Mouse (Mus musculus): Measurements from ENCODE around the gene Phactr2. TPM values are rescaled to one million over a fixed set of nuclear protein-coding genes. Genes with fewer than 3 reads are reported as not detected.

The Phactr2 gene
- total RNA-seq, 2 experiments from 2014 or later = 4.8 to 10.1 TPM

DNA sequence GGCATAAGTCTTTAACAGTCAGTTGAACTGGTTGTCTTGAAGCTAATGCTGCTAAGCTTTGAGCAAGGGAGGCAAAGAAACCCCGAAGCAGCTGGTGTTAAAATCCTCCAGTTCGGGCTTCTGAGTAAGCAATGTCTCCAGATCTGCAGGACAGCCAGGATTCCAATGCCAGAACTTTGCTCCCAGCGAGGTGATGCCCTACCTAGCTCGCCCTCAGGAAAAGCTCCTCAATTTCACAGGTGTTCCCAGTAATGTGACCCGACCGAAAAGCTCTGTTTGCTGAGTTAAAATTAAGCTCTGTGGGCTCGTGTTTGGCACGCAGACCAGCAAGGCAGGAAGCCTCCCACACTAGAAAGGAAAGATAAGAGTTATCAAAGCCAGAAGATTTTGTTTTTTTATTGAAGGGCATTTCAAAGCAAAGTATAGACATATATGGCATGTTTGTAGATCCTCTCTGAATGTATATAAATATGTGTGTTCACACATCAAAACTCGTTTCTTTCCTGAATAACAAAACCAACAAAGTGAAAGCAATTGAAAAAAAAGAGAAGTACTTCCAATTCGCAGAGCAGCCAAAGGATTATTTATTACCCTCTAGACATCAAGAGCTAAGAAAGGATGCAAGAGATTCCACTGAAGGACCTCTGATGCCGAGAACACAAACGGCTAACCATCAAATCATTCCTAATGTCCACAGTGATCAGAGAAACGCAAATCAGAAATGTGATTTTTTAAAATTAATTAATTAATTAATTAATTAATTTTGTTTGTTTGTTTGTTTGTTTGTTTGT lies 20.8 kb downstream of the Phactr2 start:
- ATAC-seq (replicated peaks; ENCODE audit: low FRiP score, low TSS enrichment, poor library complexity, severe bottlenecking) = 0 out of 2 replicates have a peak, but pooled peaks have one; percentile 30

DNA sequence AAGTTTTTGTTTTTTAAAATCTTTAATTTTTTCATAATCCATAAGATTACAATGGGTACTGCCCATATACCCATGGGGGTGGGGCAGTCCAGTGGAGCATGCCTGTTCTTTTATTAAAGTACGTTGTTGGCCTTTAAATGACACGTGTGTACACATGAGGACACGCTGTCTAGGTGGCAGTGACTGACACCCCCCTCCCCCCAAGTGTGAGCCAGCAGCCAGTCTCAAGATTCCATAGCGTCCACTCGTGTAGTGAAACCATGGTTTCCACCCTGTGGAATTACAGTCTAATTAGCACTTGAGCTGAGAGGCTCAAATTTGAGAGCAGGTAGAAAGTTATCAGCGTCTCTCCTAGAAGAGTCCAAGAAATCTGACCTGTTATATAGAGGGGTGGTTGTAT lies 22.6 kb downstream of the Phactr2 start:
- ATAC-seq (replicated peaks; ENCODE audit: low FRiP score, low TSS enrichment, poor library complexity, severe bottlenecking) = no peak

DNA sequence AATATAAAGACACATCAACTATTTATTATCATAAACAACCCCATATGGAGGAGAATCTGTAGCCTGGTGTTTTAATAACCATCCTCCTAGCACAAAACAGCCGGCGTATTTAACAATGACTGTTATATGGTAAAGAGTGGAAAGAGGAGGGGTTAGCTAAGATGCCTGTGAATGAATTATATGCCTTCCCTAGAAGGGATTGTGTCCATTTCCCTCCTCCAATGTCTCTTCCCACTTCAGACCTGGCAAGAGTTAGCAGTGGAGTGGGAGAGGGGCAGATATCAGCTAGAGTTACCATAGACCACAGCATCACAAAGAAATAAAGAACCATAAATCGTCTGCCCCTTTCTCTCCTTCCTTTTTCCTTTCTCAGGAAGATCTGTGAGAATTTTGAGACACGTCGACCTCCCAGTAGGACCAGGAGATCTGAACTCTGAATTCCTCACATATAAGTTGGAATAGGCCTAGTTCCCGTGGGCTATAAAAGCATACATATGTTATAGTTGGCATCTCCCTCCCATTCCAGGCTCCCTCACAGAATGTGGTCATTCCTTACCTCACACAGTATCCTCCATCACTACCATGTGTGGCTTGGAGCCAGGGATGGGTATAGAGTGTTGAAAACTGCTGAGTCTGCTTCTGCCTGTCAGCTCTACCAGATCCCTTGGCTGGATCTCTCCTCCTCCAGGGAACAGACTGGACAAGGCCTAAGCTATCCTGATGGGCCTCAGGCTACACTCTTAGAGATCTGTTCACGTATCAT lies 25.7 kb downstream of the Phactr2 start:
- no peak for ATAC-seq (replicated peaks; ENCODE audit: low FRiP score, low TSS enrichment, poor library complexity, severe bottlenecking)

DNA sequence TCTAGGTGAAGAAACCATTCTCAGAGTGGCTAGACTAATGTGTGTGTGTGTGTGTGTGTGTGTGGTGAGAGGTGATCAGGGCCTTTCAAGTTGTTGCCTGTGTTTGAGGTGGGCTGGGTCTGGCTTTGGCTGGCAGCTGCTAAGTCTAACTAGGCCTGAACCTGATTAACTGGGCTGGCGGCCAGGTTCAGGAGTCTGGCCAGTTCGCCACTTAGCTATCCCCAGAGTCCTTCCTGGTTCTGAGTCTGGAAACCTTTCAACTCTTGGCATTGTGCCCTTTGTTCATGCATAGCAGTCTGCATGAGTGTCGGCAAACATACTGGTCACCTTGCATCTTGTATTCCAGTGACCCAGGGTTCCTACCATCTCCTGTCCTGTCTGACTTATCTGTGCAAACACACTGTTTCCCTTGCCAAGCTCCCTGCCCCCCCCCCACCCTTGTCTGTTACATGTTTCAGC lies 27.4 kb downstream of the Phactr2 start:
- peak; percentile 84 for ATAC-seq (replicated peaks; ENCODE audit: low FRiP score, low TSS enrichment, poor library complexity, severe bottlenecking)

DNA sequence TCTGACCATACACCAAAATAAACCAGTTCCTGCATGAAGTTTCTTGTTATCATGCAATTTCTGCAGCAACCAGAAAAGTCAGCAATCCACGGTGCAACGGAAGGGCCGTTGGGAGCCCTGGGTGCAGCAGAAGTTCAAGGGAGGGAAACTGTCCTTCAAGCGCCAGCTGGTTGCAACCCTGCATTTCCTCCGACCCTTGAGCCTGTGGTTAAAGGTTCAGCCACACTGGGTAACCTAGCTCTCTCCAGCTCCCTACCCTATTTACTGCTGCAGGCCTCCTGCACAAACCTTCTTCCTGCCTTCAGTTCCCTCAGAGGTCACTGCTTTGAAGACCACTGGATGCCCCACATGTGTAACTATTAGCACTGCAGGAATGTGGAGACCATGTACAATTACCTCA lies 30.0 kb downstream of the Phactr2 start:
- ATAC-seq (replicated peaks; ENCODE audit: low FRiP score, low TSS enrichment, poor library complexity, severe bottlenecking) = no peak

DNA sequence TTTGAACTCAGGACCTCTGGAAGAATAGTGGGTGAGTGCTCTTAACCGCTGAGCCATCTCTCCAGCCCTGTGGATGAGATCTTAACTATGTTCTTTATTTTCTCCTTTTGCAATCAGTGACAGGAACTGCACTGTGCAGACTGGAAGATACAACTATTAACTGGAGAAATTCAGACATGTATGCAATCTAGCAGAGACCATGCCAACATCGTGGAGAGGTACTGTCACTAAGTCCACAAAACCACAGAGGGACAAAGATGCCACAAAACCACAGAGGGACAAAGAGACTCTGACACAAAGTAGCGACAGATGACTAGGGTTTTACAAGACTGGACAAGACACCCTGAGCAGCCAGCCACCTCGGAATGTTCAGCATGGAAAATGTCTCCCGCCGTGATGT lies 30.6 kb downstream of the Phactr2 start:
- ATAC-seq (replicated peaks; ENCODE audit: low FRiP score, low TSS enrichment, poor library complexity, severe bottlenecking) = no peak

DNA sequence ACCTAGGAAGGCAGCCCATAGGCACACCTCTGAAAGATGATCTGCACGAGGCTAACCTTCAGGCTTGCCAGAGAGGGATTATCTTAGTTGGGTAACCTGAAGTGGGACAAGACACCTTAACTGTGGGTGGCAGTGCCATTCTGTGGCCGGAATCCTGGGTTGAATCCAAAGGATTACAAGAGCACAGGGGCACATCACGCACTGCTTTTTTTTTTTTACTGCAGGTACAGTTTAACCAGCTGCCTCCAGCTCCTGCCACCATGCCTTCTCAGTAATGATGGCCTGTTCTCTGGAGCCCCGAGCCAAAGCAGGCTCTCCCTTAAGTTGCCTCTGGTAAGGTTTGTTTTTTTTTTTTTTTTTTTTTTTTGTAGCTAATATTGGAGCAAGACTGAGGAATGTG lies 33.9 kb downstream of the Phactr2 start:
- ATAC-seq (replicated peaks; ENCODE audit: low FRiP score, low TSS enrichment, poor library complexity, severe bottlenecking) = no peak

DNA sequence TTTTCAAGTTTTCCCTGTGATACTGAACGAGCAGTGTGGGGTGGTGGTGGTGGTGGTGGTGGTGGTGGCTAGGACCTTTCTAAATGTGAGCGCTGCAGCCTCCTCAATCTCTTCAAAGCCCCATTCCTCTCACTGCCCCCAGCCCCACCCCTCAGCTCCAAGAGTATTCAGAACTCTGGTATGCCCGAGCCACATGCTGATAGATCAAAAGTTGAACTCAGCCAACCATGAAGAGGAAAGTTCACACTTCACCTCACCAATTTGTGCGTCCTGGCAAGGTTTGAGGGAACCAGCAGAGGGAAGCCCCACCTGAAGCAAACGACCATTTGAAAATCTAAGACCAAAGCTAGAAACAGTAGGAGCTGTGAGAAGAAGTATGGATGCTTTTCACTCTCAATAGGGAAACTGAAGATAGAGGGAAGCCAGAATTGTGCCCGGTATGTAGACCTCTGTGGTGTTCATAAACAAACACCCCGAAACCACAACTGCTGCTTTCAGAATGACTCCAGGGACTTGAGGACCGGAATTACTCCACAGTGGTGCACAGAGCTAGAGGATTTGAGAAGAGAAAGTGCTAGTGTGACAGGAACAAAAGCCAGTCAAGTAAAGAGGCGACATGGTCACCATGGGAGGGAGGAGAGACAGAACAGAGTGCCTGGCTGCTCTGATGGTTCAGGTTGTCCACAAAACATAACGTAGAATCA lies 35.9 kb downstream of the Phactr2 start:
- no peak for ATAC-seq (replicated peaks; ENCODE audit: low FRiP score, low TSS enrichment, poor library complexity, severe bottlenecking)

DNA sequence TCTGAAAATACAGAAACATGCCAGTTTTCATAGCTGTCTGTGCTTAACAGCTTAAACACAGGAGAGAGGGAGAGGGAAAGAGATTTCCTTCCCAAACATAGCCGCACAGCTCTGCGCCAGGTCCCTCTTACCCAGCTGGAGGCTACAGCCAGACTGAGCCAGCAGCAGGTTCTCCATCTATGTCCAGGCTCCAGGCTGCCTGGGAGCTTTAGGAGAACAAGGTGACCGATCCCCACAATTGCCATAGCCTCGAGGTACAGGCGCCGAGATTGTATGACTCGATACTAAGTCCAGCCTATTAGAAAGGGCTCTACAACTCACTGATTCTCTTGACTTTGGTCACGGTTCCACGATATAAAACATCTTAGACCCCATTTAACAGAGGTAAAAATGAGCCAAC lies 37.2 kb downstream of the Phactr2 start:
- no peak for ATAC-seq (replicated peaks; ENCODE audit: low FRiP score, low TSS enrichment, poor library complexity, severe bottlenecking)

DNA sequence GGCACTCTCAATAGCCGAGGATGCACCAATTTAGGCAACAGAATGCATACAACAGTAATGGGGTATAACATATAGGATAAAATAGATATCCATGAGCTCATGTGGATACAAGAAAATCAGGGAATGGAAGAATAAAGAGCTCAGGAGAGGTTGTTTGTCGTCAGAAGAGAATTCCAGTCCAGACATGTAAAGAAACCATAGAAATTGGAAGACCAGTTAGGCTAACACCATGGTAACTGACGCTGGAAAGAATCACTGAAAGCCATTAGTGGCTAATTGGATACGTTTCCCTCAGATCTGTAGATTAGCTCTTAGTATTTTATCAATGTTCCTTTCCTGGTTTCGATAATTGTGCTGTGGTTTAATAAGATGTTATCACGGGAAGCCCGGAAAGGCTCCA lies 41.2 kb downstream of the Phactr2 start:
- ATAC-seq (replicated peaks; ENCODE audit: low FRiP score, low TSS enrichment, poor library complexity, severe bottlenecking) = no peak

DNA sequence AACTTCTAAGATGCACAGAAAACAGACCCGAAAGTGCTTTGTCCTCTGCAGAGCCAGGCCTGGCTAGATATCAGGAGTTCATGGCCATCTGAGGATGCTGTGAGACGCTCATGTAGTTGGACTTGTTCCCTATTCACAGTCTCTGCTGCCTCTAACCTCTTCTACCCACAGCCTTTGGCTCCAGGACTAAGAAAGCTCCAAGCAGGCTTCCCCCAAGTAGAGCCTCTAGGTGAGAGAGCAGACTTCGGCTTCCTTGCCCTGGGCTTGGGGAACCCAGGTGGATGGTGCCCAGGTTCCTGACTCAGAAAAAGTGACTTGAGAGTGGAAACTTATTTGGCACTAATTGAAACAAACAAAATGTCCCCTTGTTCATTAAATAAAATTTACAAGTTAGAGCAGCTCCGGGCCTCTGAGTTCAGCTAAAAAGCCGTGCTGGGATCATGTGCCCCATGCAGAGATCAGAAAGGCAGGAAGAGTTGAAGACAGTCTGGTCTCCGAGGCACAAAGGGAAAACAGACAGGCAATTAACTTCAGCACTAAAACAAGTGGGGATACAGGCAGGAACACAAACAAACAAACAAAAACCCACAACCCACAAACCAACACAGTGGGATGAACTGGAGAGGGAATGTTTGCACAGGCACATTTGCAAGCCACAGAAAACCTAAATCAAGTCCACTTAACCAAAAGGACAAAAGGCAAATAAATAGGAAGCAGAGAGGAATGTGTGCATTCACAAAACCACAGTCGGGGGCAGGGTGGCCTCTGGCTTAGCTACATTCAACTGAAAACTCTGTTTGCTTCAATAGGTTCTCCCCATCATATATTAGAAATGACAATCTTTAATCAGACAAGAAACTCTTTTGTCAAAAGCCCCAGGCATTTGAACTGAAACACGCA lies 42.3 kb downstream of the Phactr2 start:
- no peak for ATAC-seq (replicated peaks; ENCODE audit: low FRiP score, low TSS enrichment, poor library complexity, severe bottlenecking)

DNA sequence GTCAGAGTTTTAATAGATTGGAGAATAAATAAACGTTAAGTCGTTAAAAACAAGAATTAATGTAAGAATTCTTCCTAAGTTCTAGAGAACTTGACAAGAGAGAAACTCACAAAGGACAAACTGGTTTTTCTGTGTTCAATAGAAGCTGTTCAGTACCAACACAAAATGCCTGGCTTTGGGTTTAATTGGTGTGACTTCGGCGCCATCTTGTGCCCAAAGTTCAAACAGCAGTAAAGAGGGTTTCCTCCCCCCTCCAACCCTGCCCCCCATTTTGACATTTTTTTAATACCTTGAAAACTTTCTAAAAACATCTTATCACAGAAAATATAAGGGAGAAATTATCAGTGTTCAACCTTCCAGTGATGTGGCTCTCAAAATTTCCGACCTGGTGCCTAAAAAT lies 44.4 kb downstream of the Phactr2 start:
- peak; percentile 73 for ATAC-seq (replicated peaks; ENCODE audit: low FRiP score, low TSS enrichment, poor library complexity, severe bottlenecking)

DNA sequence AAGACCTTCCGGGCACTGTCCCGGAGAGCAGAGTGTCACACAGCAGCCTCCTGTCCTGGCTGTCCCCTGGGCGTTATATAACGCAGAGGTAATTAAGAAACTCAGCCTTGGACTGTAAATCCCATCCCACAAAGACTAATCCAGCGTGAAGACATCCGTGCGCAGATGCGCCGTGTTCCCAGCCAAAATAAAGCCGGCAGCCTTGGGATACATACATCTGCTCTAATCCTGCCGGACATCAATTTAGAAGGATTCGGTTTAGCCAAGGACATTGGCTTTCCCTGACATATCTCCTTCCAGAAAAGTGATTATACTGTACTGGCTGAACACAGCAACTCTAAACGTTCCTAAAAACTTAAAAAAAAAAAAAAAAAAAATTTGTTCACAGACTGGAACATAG lies 45.0 kb downstream of the Phactr2 start:
- no peak for ATAC-seq (replicated peaks; ENCODE audit: low FRiP score, low TSS enrichment, poor library complexity, severe bottlenecking)

DNA sequence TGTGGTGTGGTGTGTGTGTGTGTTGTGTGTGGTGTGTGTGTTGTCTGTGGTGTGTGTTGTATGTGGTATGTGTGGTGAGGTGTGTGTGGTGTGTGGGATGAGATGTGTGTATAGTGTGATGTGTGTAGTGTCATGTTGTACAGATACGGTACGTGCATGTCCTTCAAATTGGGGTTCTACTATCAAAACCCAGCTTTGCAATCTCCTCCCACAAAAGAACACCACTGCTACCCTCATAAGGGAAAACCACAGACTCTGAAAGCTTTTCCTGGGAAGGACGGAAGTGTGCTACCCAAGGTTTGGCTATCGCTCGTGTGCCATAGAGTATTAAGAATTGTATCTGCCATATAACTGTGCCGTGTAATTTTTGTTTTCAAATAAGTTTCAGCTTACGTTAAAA lies 45.7 kb downstream of the Phactr2 start:
- ATAC-seq (replicated peaks; ENCODE audit: low FRiP score, low TSS enrichment, poor library complexity, severe bottlenecking) = 0 out of 2 replicates have a peak, but pooled peaks have one; percentile 28

DNA sequence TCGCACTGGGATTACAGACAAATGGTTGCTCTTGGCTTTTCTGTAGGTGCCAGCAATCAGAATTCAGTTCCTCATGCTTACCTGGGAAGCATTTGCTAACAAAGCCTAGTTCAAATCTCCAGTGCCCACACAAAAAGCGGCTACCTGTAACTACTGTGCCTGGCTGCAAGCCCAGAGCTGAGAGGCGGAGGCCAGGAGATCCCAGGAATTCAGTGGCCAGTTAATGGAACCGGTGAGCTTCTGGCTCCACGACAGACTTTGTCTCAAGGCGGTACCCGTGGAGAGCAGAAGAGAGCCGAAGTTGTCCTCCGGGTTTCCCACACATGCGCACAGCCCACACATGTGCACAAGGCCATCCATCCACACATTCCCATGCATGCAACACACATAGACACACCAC lies 46.6 kb downstream of the Phactr2 start:
- no peak for ATAC-seq (replicated peaks; ENCODE audit: low FRiP score, low TSS enrichment, poor library complexity, severe bottlenecking)

DNA sequence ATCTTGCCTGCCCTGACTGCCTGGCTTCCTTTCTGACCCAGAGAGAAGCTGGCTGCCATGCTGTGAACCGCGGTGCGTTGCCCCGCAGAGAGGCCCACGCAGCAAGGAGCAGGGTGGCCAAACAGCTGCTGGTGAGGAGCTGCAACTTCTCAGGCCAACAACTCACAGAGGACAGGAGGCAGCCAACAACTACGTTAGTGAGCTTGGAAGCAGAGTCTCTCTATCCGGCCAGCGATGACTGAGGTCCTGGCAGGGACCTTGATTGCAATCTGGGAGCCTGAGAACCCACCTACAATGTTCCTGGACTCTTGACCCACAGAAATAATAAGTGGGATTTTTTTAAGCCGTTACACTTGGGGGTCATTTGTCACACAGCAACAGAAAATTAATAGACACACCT lies 49.0 kb downstream of the Phactr2 start:
- no peak for ATAC-seq (replicated peaks; ENCODE audit: low FRiP score, low TSS enrichment, poor library complexity, severe bottlenecking)

DNA sequence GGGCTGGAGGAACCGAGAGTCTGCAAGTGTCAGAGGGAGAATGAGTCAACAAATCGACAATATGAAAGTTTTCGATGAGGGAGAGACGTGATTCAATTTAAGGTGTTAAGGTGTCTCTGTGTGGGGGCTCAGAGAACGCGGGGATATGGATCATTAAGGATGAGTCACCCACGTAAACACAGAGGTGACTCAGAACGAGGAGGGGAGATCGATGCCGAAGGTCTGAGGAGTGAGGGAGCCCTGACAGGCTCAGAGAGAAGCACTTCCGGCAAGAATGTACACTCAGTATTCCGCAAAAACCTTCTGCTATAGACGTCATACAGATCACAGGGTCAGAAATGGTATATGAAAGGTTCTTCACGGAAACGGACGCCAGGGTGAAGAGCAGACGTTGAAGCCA lies 49.7 kb downstream of the Phactr2 start:
- no peak for ATAC-seq (replicated peaks; ENCODE audit: low FRiP score, low TSS enrichment, poor library complexity, severe bottlenecking)

DNA sequence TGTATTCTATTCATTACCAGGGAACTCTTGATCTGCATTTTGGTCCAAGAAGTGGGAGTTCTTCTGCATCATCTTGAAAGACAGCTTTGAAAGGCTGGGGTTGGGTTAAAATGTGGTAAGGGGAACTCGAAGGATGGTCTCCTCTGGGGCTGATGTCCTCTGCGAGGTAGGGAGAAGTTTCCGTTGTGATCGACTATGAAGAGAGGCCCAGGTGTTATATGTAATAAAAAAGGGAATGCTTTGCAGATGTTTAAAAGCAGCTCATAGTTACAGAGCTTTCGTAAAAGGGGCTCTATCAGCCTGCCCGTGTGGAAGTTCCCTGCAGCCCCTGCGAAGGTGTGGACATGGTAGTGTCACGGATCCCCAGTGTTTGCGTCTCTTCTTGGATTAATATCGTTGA lies 50.2 kb downstream of the Phactr2 start:
- no peak for ATAC-seq (replicated peaks; ENCODE audit: low FRiP score, low TSS enrichment, poor library complexity, severe bottlenecking)

DNA sequence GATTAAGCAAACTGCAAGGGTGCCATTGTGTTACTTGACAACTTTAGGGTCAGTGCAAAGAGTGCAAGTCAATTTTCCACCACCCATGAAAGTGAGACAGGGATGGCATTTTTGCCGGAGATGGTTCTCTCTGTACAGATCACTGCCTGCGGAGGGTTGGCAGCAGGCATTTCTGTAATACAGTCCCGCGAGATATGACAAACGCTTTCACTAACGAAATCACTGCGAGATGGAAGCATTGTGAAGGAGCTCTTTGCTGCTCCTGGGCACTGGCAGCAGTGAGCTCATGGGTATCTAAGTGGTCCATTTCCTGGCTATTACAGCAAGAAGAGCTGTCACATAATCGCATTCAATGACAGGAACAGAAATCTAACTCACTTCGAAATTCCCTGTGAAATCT lies 52.1 kb downstream of the Phactr2 start:
- ATAC-seq (replicated peaks; ENCODE audit: low FRiP score, low TSS enrichment, poor library complexity, severe bottlenecking) = no peak

All from megakaryocyte-erythroid progenitor cell, adult 5-6 weeks (primary cell).